Mouse (Mus musculus): ENCODE results near the gene Nrbp1. TPM values are rescaled to one million over a fixed set of nuclear protein-coding genes. Genes with fewer than 3 reads are reported as not detected.

The Nrbp1 gene
- polyA plus RNA-seq, 2 experiments = 157 to 161 TPM

- H3K4me2 ChIP-seq (replicated peaks; ENCODE audit: low read depth, low read length, severe bottlenecking) = peak overlapping the region; percentile 79
- peaks cover 12% of the 10 kb centered on the region for H3K4me1 ChIP-seq (ENCODE audit: control insufficient read depth, insufficient read depth, low read length)
- ATAC-seq (ENCODE audit: low FRiP score, low read depth) (no peak), DNase-seq (ENCODE audit: low spot score) (no peak)
- H3K9me3 ChIP-seq (ENCODE audit: control insufficient read depth, low read length) = no peaks in the 10 kb centered on the region
- H3K36me3 ChIP-seq (ENCODE audit: control insufficient read depth, insufficient read depth, low read length) = peaks cover 41% of the 10 kb centered on the region
- no peaks in the 10 kb centered on the region for H3K27me3 ChIP-seq (ENCODE audit: control insufficient read depth, insufficient read depth, low read length)
- 0 out of 2 replicates have a peak overlapping the region, but pooled peaks have one; percentile 52 for H3K9ac ChIP-seq (ENCODE audit: low read depth, low read length, severe bottlenecking)
- 77% methylated on average over 3 of the region's 3 CpGs for WGBS
- TF ChIP-seq POLR2A (IDR thresholded peaks at IDR 0.05; ENCODE audit: borderline replicate concordance, extremely low read depth, insufficient read depth, insufficient read length) = no peak
- H3K27ac ChIP-seq (replicated peaks; ENCODE audit: low read depth, low read length) = no peak overlapping the region
- peak overlapping the region; percentile 56; the same call in 1 of the 2 replicates for H3K4me3 ChIP-seq (replicated peaks; ENCODE audit: low read length)
Measured at GRCm38 (mm10) chr5:31289626-31290230, 49.1 kb downstream of the Nrbp1 start.

DNA sequence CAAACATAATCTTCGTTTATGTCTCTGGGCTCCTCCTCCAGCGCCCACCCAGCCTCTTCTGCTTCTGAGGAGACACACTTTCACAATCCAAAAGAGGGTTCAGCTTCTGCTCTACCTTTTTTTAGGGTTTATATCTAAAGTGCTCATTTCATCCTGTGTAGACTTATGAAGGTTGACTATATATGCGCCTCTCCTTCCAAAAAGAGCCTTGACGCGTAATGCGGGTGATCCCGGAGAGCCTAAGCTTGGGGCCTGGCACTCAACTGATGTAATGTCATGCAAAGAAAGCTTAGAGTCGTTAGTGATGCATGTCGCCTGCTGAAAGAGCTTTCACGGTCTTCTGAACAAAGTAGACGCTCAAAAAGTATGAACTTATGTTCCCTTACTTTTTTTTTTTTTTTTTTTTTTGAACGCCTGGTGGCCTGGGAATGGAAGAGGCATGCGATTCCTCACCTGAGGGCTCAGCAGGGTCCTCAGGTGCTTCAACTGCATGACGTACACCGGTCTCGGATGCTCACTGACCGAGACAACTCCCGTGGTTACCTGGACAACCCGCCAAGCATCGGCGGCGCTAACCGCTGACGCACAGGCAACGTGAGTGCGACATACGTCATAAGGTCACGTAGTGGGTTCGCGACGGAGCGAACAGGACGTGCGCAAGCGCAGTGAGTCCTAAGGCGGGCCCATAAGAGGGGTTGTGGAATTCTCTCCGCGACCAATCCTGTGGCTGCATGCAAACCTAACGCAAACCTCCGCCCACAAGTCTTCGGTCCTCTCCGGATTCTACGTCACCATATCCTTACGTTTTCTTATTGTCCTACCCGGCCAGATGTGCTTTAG lies 50.1 kb downstream of the Nrbp1 start, which contains the start of gene Ift172:
Ift172 (minus strand) TSS at position 596 of the 840 bp plus-strand sequence.
- peak within 1 kb of the TSS; percentile 52 for H3K9ac ChIP-seq (ENCODE audit: low read depth, low read length, severe bottlenecking)
- peak within 1 kb of the TSS; percentile 56 for H3K4me3 ChIP-seq (replicated peaks; ENCODE audit: low read length)
- H3K27me3 ChIP-seq (ENCODE audit: control insufficient read depth, insufficient read depth, low read length) = no peaks in the 10 kb centered on the region
- WGBS = 2% methylated on average over 45 of the region's 45 CpGs
- ATAC-seq (ENCODE audit: low FRiP score, low read depth) (peak; percentile 95), DNase-seq (ENCODE audit: low spot score) (peak; percentile 99)
- peak within 1 kb of the TSS; percentile 79 for H3K4me2 ChIP-seq (replicated peaks; ENCODE audit: low read depth, low read length, severe bottlenecking)
- H3K9me3 ChIP-seq (ENCODE audit: control insufficient read depth, low read length) = no peaks in the 10 kb centered on the region
- H3K4me1 ChIP-seq (ENCODE audit: control insufficient read depth, insufficient read depth, low read length) = peaks cover 16% of the 10 kb centered on the region
- H3K36me3 ChIP-seq (ENCODE audit: control insufficient read depth, insufficient read depth, low read length) = peaks cover 31% of the 10 kb centered on the region
- TF ChIP-seq POLR2A (IDR thresholded peaks at IDR 0.05; ENCODE audit: borderline replicate concordance, extremely low read depth, insufficient read depth, insufficient read length) = peak; percentile 55; the same call in 1 of the 2 replicates
- H3K27ac ChIP-seq (replicated peaks; ENCODE audit: low read depth, low read length) = peak within 1 kb of the TSS; percentile 86

GRCm38 (mm10) chr5:31291361-31291688 lies 50.7 kb downstream of the Nrbp1 start:
- H3K27ac ChIP-seq (replicated peaks; ENCODE audit: low read depth, low read length) = peak overlapping the region; percentile 86
- no peaks in the 10 kb centered on the region for H3K27me3 ChIP-seq (ENCODE audit: control insufficient read depth, insufficient read depth, low read length)
- H3K4me2 ChIP-seq (replicated peaks; ENCODE audit: low read depth, low read length, severe bottlenecking) = peak overlapping the region; percentile 79
- no peaks in the 10 kb centered on the region for H3K9me3 ChIP-seq (ENCODE audit: control insufficient read depth, low read length)
- DNase-seq (ENCODE audit: low spot score) = no peak
- peak overlapping the region; percentile 56 for H3K4me3 ChIP-seq (replicated peaks; ENCODE audit: low read length)
- no peak for TF ChIP-seq POLR2A (IDR thresholded peaks at IDR 0.05; ENCODE audit: borderline replicate concordance, extremely low read depth, insufficient read depth, insufficient read length)
- WGBS = 4% methylated on average over 9 of the region's 9 CpGs
- H3K9ac ChIP-seq (ENCODE audit: low read depth, low read length, severe bottlenecking) = peak overlapping the region; percentile 52; the same call in 1 of the 2 replicates
- ATAC-seq (ENCODE audit: low FRiP score, low read depth) = no peak
- H3K36me3 ChIP-seq (ENCODE audit: control insufficient read depth, insufficient read depth, low read length) = peaks cover 25% of the 10 kb centered on the region
- peaks cover 16% of the 10 kb centered on the region for H3K4me1 ChIP-seq (ENCODE audit: control insufficient read depth, insufficient read depth, low read length)

- peak; percentile 15 for ATAC-seq (ENCODE audit: low FRiP score, low read depth)
Measured at GRCm38 (mm10) chr5:31294964-31295605, 54.4 kb downstream of the Nrbp1 start.

DNA sequence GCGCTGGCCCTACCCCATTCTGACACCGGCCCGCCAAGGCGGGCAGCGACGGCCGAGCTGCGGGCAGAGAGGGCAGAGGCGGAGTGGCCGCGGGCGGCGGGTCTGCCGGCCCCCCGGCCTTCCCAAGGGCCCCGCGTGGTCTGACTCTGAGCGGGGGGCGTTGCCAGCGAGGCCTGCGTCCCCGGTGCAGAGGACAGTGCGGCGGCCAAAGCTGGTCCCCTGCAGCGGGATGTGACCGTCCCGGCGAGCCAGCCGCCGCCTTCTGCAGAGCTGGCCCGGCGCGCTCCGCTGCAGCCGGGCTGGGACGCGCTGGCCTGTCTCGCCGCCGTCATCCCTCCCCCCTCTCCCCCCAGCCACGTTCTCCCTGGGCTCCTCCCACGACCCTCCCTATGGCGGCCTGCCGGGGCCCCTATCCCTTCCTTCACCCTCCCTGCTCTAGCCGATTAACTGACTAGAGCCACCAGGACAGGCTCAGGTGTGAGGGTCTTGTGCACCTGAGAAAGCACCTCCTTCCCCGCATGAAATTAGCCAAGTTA lies 55.0 kb downstream of the Nrbp1 start, which contains the start of gene Fndc4:
Fndc4 (minus strand) TSS at position 475 of the 536 bp plus-strand sequence.
- H3K4me1 ChIP-seq (ENCODE audit: control insufficient read depth, insufficient read depth, low read length) = peaks cover 9% of the 10 kb centered on the region
- peak within 1 kb of the TSS; percentile 67 for H3K27ac ChIP-seq (replicated peaks; ENCODE audit: low read depth, low read length)
- peak within 1 kb of the TSS; percentile 93 for H3K4me3 ChIP-seq (replicated peaks; ENCODE audit: low read length)
- H3K27me3 ChIP-seq (ENCODE audit: control insufficient read depth, insufficient read depth, low read length) = no peaks in the 10 kb centered on the region
- no peaks in the 10 kb centered on the region for H3K9me3 ChIP-seq (ENCODE audit: control insufficient read depth, low read length)
- H3K36me3 ChIP-seq (ENCODE audit: control insufficient read depth, insufficient read depth, low read length) = peaks cover 19% of the 10 kb centered on the region
- peak within 1 kb of the TSS; percentile 92 for H3K9ac ChIP-seq (ENCODE audit: low read depth, low read length, severe bottlenecking)
- TF ChIP-seq POLR2A (IDR thresholded peaks at IDR 0.05; ENCODE audit: borderline replicate concordance, extremely low read depth, insufficient read depth, insufficient read length) = 0 out of 2 replicates have a peak, but pooled peaks have one; percentile 29
- ATAC-seq (ENCODE audit: low FRiP score, low read depth) (peak; percentile 79), DNase-seq (ENCODE audit: low spot score) (peak; percentile 51)
- WGBS = 0% methylated on average over 18 of the region's 46 CpGs
- H3K4me2 ChIP-seq (replicated peaks; ENCODE audit: low read depth, low read length, severe bottlenecking) = peak within 1 kb of the TSS; percentile 87

More at GRCm38 (mm10) chr5:31294964-31295605, 54.4 kb downstream of the Nrbp1 start:
- no peak for DNase-seq (ENCODE audit: low spot score)
- no peak for TF ChIP-seq POLR2A (IDR thresholded peaks at IDR 0.05; ENCODE audit: borderline replicate concordance, extremely low read depth, insufficient read depth, insufficient read length)
- Histone ChIP-seq H3K4me3 (replicated peaks; ENCODE audit: low read length) (peak overlapping the region; percentile 93), H3K4me1 (ENCODE audit: control insufficient read depth, insufficient read depth, low read length) (peaks cover 12% of the 10 kb centered on the region), H3K36me3 (ENCODE audit: control insufficient read depth, insufficient read depth, low read length) (peaks cover 19% of the 10 kb centered on the region), H3K9me3 (ENCODE audit: control insufficient read depth, low read length) (no peaks in the 10 kb centered on the region), H3K27ac (replicated peaks; ENCODE audit: low read depth, low read length) (peak overlapping the region; percentile 67), H3K9ac (ENCODE audit: low read depth, low read length, severe bottlenecking) (peak overlapping the region; percentile 92), H3K4me2 (replicated peaks; ENCODE audit: low read depth, low read length, severe bottlenecking) (peak overlapping the region; percentile 87), H3K27me3 (ENCODE audit: control insufficient read depth, insufficient read depth, low read length) (no peaks in the 10 kb centered on the region)
- WGBS = 4% methylated on average over 14 of the region's 29 CpGs

Data from limb, embryonic 14.5 days (tissue).